Mouse (Mus musculus): ENCODE measurements around the gene Dnah2. TPM values are rescaled to one million over a fixed set of nuclear protein-coding genes. Genes with fewer than 3 reads are reported as not detected.

Dnah2 gene
- polyA plus RNA-seq, 1 experiment from 2014 or later = 3.4 TPM

- Histone ChIP-seq H3K4me1 (replicated peaks) (0 out of 2 replicates have a peak, but pooled peaks cover 7% of the 10 kb centered on the region), H3K9me3 (no peaks in the 10 kb centered on the region), H3K4me3 (no peak overlapping the region), H3K27ac (replicated peaks) (no peak overlapping the region), H3K27me3 (no peaks in the 10 kb centered on the region), H3K4me2 (no peak overlapping the region), H3K9ac (no peak overlapping the region), H3K36me3 (no peaks in the 10 kb centered on the region)
- no peak for ATAC-seq (ENCODE audit: low FRiP score, low read depth)
- WGBS = 83% methylated on average over 7 of the region's 7 CpGs
Observed at GRCm38 (mm10) chr11:69386758-69387157, 162.2 kb downstream of the Dnah2 start.

GRCm38 (mm10) chr11:69384979-69385378 lies 163.9 kb downstream of the Dnah2 start:
- no peak overlapping the region for H3K4me3 ChIP-seq

GRCm38 (mm10) chr11:69382478-69383105 lies 166.3 kb downstream of the Dnah2 start:
- no peak overlapping the region for H3K4me3 ChIP-seq
- no peak overlapping the region for H3K27ac ChIP-seq (replicated peaks)
- ATAC-seq (ENCODE audit: low FRiP score, low read depth) = no peak
- H3K4me2 ChIP-seq = no peak overlapping the region
- no peaks in the 10 kb centered on the region for H3K36me3 ChIP-seq
- H3K9me3 ChIP-seq = no peaks in the 10 kb centered on the region
- H3K27me3 ChIP-seq = no peaks in the 10 kb centered on the region
- 70% methylated on average over 10 of the region's 10 CpGs for WGBS
- no peaks in the 10 kb centered on the region for H3K4me1 ChIP-seq (replicated peaks)
- no peak overlapping the region for H3K9ac ChIP-seq

More at GRCm38 (mm10) chr11:69384979-69385378, 163.9 kb downstream of the Dnah2 start:
- Histone ChIP-seq H3K27me3 (no peaks in the 10 kb centered on the region), H3K36me3 (no peaks in the 10 kb centered on the region), H3K27ac (replicated peaks) (no peak overlapping the region), H3K4me1 (replicated peaks) (0 out of 2 replicates have a peak, but pooled peaks cover 4% of the 10 kb centered on the region), H3K4me2 (no peak overlapping the region), H3K9me3 (no peaks in the 10 kb centered on the region), H3K9ac (no peak overlapping the region)
- no peak for ATAC-seq (ENCODE audit: low FRiP score, low read depth)
- WGBS = 85% methylated on average over 6 of the region's 6 CpGs

- Histone ChIP-seq H3K9ac (no peak overlapping the region), H3K4me3 (no peak overlapping the region), H3K27ac (replicated peaks) (no peak overlapping the region), H3K9me3 (no peaks in the 10 kb centered on the region), H3K27me3 (no peaks in the 10 kb centered on the region), H3K4me1 (replicated peaks) (no peaks in the 10 kb centered on the region), H3K36me3 (no peaks in the 10 kb centered on the region), H3K4me2 (no peak overlapping the region)
- ATAC-seq (ENCODE audit: low FRiP score, low read depth) = no peak
- 78% methylated on average over 6 of the region's 6 CpGs for WGBS
Observed at GRCm38 (mm10) chr11:69381356-69381755, 167.6 kb downstream of the Dnah2 start.

GRCm38 (mm10) chr11:69379600-69379999 lies 169.3 kb downstream of the Dnah2 start:
- Histone ChIP-seq H3K9me3 (no peaks in the 10 kb centered on the region), H3K27ac (replicated peaks) (no peak overlapping the region), H3K4me3 (no peak overlapping the region), H3K4me2 (no peak overlapping the region), H3K27me3 (no peaks in the 10 kb centered on the region), H3K4me1 (replicated peaks) (no peaks in the 10 kb centered on the region), H3K9ac (no peak overlapping the region), H3K36me3 (no peaks in the 10 kb centered on the region)
- 89% methylated on average over 3 of the region's 3 CpGs for WGBS
- no peak for ATAC-seq (ENCODE audit: low FRiP score, low read depth)

- no peaks in the 10 kb centered on the region; the same call in 1 of the 2 replicates for H3K4me1 ChIP-seq (replicated peaks)
- no peak overlapping the region for H3K4me2 ChIP-seq
- WGBS = 77% methylated on average over 3 of the region's 3 CpGs
- no peaks in the 10 kb centered on the region for H3K9me3 ChIP-seq
- ATAC-seq (ENCODE audit: low FRiP score, low read depth) = no peak
- H3K27ac ChIP-seq (replicated peaks) = no peak overlapping the region
- H3K4me3 ChIP-seq = no peak overlapping the region
- no peaks in the 10 kb centered on the region for H3K36me3 ChIP-seq
- no peak overlapping the region for H3K9ac ChIP-seq
- no peaks in the 10 kb centered on the region for H3K27me3 ChIP-seq
Observed at GRCm38 (mm10) chr11:69377766-69378165, 171.1 kb downstream of the Dnah2 start.

GRCm38 (mm10) chr11:69375646-69376045 lies 173.3 kb downstream of the Dnah2 start:
- 90% methylated on average over 4 of the region's 4 CpGs for WGBS
- Histone ChIP-seq H3K27ac (replicated peaks) (no peak overlapping the region), H3K4me1 (replicated peaks) (peaks cover 21% of the 10 kb centered on the region), H3K9me3 (no peaks in the 10 kb centered on the region), H3K4me2 (no peak overlapping the region), H3K4me3 (no peak overlapping the region), H3K9ac (no peak overlapping the region), H3K27me3 (no peaks in the 10 kb centered on the region), H3K36me3 (no peaks in the 10 kb centered on the region)
- no peak for ATAC-seq (ENCODE audit: low FRiP score, low read depth)

GRCm38 (mm10) chr11:69373223-69373965 lies 175.5 kb downstream of the Dnah2 start:
- Histone ChIP-seq H3K9ac (no peak overlapping the region), H3K4me3 (no peak overlapping the region), H3K9me3 (no peaks in the 10 kb centered on the region), H3K27ac (replicated peaks) (no peak overlapping the region), H3K4me2 (no peak overlapping the region), H3K27me3 (no peaks in the 10 kb centered on the region), H3K36me3 (no peaks in the 10 kb centered on the region), H3K4me1 (replicated peaks) (peaks cover 26% of the 10 kb centered on the region)
- WGBS = 94% methylated on average over 16 of the region's 16 CpGs
- no peak for ATAC-seq (ENCODE audit: low FRiP score, low read depth)

GRCm38 (mm10) chr11:69372780-69373170 lies 176.1 kb downstream of the Dnah2 start:
- Histone ChIP-seq H3K9ac (no peak overlapping the region), H3K36me3 (no peaks in the 10 kb centered on the region), H3K27me3 (no peaks in the 10 kb centered on the region), H3K4me2 (no peak overlapping the region; the same call in 1 of the 2 replicates), H3K27ac (replicated peaks) (peak overlapping the region; percentile 75), H3K9me3 (no peaks in the 10 kb centered on the region), H3K4me1 (replicated peaks) (peaks cover 30% of the 10 kb centered on the region), H3K4me3 (no peak overlapping the region)
- 64% methylated on average over 3 of the region's 3 CpGs for WGBS
- ATAC-seq (ENCODE audit: low FRiP score, low read depth) = no peak

- no peak for ATAC-seq (ENCODE audit: low FRiP score, low read depth)
- Histone ChIP-seq H3K9ac (0 out of 2 replicates have a peak overlapping the region, but pooled peaks have one; percentile 24), H3K27me3 (no peaks in the 10 kb centered on the region), H3K27ac (replicated peaks) (peak overlapping the region; percentile 75), H3K9me3 (no peaks in the 10 kb centered on the region), H3K4me1 (replicated peaks) (peaks cover 36% of the 10 kb centered on the region), H3K4me2 (peak overlapping the region; percentile 45), H3K36me3 (no peaks in the 10 kb centered on the region), H3K4me3 (no peak overlapping the region; the same call in 1 of the 2 replicates)
- 29% methylated on average over 12 of the region's 12 CpGs for WGBS
Observed at GRCm38 (mm10) chr11:69372056-69372779, 176.7 kb downstream of the Dnah2 start.

GRCm38 (mm10) chr11:69371601-69372000 lies 177.3 kb downstream of the Dnah2 start:
- ATAC-seq (ENCODE audit: low FRiP score, low read depth) = no peak
- no peak overlapping the region; the same call in 1 of the 2 replicates for H3K4me3 ChIP-seq

GRCm38 (mm10) chr11:69370817-69371215 lies 178.1 kb downstream of the Dnah2 start:
- WGBS = 12% methylated on average over 9 of the region's 9 CpGs
- Histone ChIP-seq H3K4me3 (peak overlapping the region; percentile 8; the same call in 1 of the 2 replicates), H3K9ac (no peak overlapping the region), H3K27ac (replicated peaks) (peak overlapping the region; percentile 75), H3K4me2 (peak overlapping the region; percentile 45), H3K36me3 (no peaks in the 10 kb centered on the region), H3K27me3 (no peaks in the 10 kb centered on the region), H3K4me1 (replicated peaks) (peaks cover 44% of the 10 kb centered on the region), H3K9me3 (no peaks in the 10 kb centered on the region)
- no peak for ATAC-seq (ENCODE audit: low FRiP score, low read depth)

More at GRCm38 (mm10) chr11:69371601-69372000, 177.3 kb downstream of the Dnah2 start:
- Histone ChIP-seq H3K4me1 (replicated peaks) (peaks cover 39% of the 10 kb centered on the region), H3K9ac (peak overlapping the region; percentile 24; the same call in 1 of the 2 replicates), H3K27ac (replicated peaks) (peak overlapping the region; percentile 75), H3K27me3 (no peaks in the 10 kb centered on the region), H3K36me3 (no peaks in the 10 kb centered on the region), H3K4me2 (peak overlapping the region; percentile 45), H3K9me3 (no peaks in the 10 kb centered on the region)
- WGBS = 19% methylated on average over 12 of the region's 12 CpGs
